Mouse (Mus musculus): Measurements from ENCODE around the gene Strbp. TPM values are rescaled to one million over a fixed set of nuclear protein-coding genes. Genes with fewer than 3 reads are reported as not detected.

Strbp gene
- polyA plus RNA-seq, 1 experiment from 2014 or later: 94.9 TPM

DNA sequence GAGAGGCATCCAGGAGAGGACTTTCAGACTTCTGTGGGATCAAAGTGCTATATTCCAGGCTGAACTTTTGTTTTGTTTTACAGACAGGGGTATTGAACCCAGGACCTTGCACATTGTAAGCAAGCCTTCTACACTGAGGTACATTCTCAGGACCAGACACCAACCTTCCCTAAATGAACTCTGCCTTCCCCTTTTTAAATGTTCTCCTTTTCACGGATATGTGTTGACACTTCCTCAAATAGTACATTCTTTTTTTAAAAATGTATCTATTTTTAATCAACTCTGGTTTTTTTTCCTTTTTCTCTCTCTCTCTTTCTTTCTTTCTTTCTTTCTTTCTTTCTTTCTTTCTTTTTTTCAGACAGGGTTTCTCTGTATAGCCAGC lies 32.1 kb upstream of the Strbp start:
- Histone ChIP-seq H3K27me3 (replicated peaks; ENCODE audit: control insufficient read depth, insufficient read depth, low read length) (no peaks in the 10 kb centered on the region), H3K4me3 (ENCODE audit: low read length) (no peak overlapping the region), H3K36me3 (ENCODE audit: control insufficient read depth, insufficient read depth, low read length) (no peaks in the 10 kb centered on the region), H3K4me2 (ENCODE audit: low read length) (peak overlapping the region; percentile 38), H3K4me1 (ENCODE audit: control insufficient read depth, insufficient read depth, low read depth, low read length) (peaks cover 7% of the 10 kb centered on the region), H3K9me3 (ENCODE audit: control insufficient read depth, low read length) (no peaks in the 10 kb centered on the region), H3K9ac (ENCODE audit: low read depth, low read length) (no peak overlapping the region), H3K27ac (ENCODE audit: low read depth, low read length) (no peak overlapping the region)
- ATAC-seq: no peak
- WGBS: 71% methylated on average over 1 of the region's 1 CpGs

DNA sequence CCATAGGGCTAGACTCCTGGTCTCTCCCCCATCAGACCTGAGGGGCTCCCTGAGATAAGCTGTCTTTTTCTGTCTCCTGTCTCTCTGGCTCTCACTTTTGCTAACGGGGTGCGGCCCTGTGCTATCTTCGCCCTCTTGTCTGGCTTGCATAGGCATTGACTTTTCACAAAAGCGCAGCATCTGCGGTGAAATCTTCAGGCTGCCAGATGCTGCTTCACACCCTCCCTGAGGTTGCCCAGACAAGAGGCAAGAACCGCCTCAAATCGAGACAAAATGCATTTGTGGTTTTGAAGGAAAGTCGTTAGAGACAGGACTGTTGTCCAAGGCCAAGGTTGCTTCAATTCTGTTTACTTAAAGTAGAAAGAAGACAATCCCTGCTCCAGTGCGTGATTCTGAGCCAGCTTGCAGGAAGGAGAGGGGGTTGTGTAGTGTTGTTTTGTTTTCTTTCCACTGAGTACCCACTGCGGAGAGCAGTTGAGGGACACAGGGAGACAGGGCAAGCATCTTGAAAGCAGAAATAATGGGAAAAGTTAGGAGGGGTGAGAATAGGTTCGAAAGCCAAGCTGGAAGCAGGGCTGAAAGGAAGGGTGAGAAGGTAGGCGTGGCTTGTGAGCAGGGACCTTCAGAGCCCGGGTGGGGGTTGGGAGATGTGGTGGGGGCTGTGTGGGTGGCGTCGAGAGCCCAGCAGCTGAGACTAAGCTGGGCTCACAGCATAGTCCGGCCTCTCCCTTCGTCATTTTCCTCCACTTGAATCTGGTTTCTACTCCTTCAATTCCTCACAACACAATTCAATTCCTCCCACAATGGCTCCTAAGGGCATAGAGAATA lies 31.5 kb upstream of the Strbp start:
- H3K4me2 ChIP-seq (ENCODE audit: low read length): peak overlapping the region; percentile 38
- peaks cover 7% of the 10 kb centered on the region for H3K4me1 ChIP-seq (ENCODE audit: control insufficient read depth, insufficient read depth, low read depth, low read length)
- no peaks in the 10 kb centered on the region for H3K27me3 ChIP-seq (replicated peaks; ENCODE audit: control insufficient read depth, insufficient read depth, low read length)
- no peak overlapping the region for H3K27ac ChIP-seq (ENCODE audit: low read depth, low read length)
- ATAC-seq: no peak; the same call in 1 of the 2 replicates
- no peaks in the 10 kb centered on the region for H3K9me3 ChIP-seq (ENCODE audit: control insufficient read depth, low read length)
- WGBS: 10% methylated on average over 17 of the region's 17 CpGs
- 0 out of 2 replicates have a peak overlapping the region, but pooled peaks have one; percentile 8 for H3K9ac ChIP-seq (ENCODE audit: low read depth, low read length)
- no peaks in the 10 kb centered on the region for H3K36me3 ChIP-seq (ENCODE audit: control insufficient read depth, insufficient read depth, low read length)
- peak overlapping the region; percentile 13; the same call in 1 of the 2 replicates for H3K4me3 ChIP-seq (ENCODE audit: low read length)

DNA sequence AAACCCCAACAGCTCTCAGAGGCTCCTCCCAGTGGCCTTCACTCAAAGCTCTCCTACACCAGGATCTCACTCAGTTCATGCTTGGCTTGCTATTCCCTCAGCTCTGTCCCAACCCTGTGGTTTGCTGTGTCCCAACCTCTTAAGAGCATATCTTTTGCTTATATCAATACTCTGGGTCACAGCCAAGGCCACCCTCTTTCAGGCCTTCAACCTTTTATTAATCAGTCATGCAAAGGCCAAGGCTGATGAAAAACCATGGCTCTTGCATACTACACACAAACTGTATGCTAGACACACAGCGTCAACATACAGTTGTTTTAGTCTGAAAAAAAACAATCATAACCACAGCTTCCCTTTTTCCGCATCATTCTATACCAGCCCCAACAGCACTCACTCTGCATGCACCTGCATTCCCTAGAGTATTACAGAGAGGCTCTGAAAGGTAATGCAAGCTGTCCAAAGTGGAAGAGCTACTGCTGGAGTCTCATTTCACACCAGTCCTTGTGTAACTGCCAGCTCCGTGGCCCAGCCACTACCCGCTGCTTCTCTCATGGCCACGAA lies 27.7 kb upstream of the Strbp start:
- peaks cover 7% of the 10 kb centered on the region for H3K4me1 ChIP-seq (ENCODE audit: control insufficient read depth, insufficient read depth, low read depth, low read length)
- 85% methylated on average over 5 of the region's 5 CpGs for WGBS
- H3K9ac ChIP-seq (ENCODE audit: low read depth, low read length): no peak overlapping the region
- H3K27me3 ChIP-seq (replicated peaks; ENCODE audit: control insufficient read depth, insufficient read depth, low read length): no peaks in the 10 kb centered on the region
- ATAC-seq: no peak
- H3K27ac ChIP-seq (ENCODE audit: low read depth, low read length): no peak overlapping the region
- H3K4me2 ChIP-seq (ENCODE audit: low read length): no peak overlapping the region
- H3K4me3 ChIP-seq (ENCODE audit: low read length): no peak overlapping the region
- no peaks in the 10 kb centered on the region for H3K9me3 ChIP-seq (ENCODE audit: control insufficient read depth, low read length)
- no peaks in the 10 kb centered on the region for H3K36me3 ChIP-seq (ENCODE audit: control insufficient read depth, insufficient read depth, low read length)

DNA sequence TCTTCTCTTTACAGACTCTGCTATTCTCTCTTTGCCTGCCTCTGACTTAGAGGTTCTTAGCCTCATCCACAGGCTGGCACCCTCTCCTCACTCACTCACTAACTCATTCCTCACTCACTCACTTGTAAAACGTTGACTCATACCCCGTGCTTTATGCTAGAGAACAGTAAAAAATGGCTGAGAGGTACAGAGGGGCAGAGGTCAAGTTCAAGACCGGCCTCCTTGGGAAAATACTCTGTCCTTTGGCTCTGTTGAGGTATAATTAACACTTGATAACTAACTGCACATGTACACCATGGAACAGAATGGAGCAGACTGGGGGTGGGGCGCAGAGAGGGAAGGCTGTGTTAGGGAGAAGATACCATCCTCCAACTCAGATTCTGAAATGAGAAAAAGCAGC lies 20.6 kb upstream of the Strbp start:
- no peak overlapping the region for H3K4me2 ChIP-seq (ENCODE audit: low read length)
- H3K4me1 ChIP-seq (ENCODE audit: control insufficient read depth, insufficient read depth, low read depth, low read length): no peaks in the 10 kb centered on the region
- WGBS: 76% methylated on average over 4 of the region's 4 CpGs
- no peaks in the 10 kb centered on the region for H3K36me3 ChIP-seq (ENCODE audit: control insufficient read depth, insufficient read depth, low read length)
- H3K27ac ChIP-seq (ENCODE audit: low read depth, low read length): no peak overlapping the region
- no peak overlapping the region for H3K9ac ChIP-seq (ENCODE audit: low read depth, low read length)
- H3K4me3 ChIP-seq (ENCODE audit: low read length): no peak overlapping the region
- ATAC-seq: no peak
- H3K27me3 ChIP-seq (replicated peaks; ENCODE audit: control insufficient read depth, insufficient read depth, low read length): no peaks in the 10 kb centered on the region
- no peaks in the 10 kb centered on the region for H3K9me3 ChIP-seq (ENCODE audit: control insufficient read depth, low read length)

DNA sequence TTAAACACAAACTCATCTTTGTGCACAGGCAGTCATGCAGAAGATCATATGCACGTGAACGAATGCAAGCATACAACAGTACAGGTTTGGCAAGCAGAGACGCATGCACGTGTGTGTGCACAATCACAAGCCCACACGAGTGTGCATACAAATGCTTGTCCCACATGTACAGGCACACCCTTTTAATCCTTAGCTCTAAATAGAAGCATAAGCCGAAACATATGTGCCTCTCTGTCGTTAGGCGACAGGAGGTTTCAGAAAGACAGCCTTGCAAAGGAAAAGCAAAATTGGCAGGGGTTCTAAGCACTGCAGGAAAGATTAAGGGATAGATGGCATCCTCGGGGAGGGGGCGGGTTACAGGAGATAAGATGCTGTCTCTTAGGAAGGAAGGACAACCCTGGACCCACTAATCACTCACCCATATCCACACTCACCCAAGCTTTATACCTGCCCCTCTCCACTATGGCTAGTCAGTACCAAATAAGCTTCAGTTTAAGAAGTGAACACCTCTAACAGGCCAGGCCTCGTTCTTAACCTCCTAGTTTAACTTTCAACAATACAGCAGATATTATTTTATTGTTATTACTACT lies 19.9 kb upstream of the Strbp start:
- Histone ChIP-seq H3K36me3 (ENCODE audit: control insufficient read depth, insufficient read depth, low read length) (no peaks in the 10 kb centered on the region), H3K4me1 (ENCODE audit: control insufficient read depth, insufficient read depth, low read depth, low read length) (no peaks in the 10 kb centered on the region), H3K27ac (ENCODE audit: low read depth, low read length) (no peak overlapping the region), H3K9me3 (ENCODE audit: control insufficient read depth, low read length) (no peaks in the 10 kb centered on the region), H3K4me2 (ENCODE audit: low read length) (no peak overlapping the region), H3K9ac (ENCODE audit: low read depth, low read length) (no peak overlapping the region), H3K4me3 (ENCODE audit: low read length) (no peak overlapping the region), H3K27me3 (replicated peaks; ENCODE audit: control insufficient read depth, insufficient read depth, low read length) (no peaks in the 10 kb centered on the region)
- WGBS: 57% methylated on average over 11 of the region's 11 CpGs
- 0 out of 2 replicates have a peak, but pooled peaks have one; percentile 42 for ATAC-seq

DNA sequence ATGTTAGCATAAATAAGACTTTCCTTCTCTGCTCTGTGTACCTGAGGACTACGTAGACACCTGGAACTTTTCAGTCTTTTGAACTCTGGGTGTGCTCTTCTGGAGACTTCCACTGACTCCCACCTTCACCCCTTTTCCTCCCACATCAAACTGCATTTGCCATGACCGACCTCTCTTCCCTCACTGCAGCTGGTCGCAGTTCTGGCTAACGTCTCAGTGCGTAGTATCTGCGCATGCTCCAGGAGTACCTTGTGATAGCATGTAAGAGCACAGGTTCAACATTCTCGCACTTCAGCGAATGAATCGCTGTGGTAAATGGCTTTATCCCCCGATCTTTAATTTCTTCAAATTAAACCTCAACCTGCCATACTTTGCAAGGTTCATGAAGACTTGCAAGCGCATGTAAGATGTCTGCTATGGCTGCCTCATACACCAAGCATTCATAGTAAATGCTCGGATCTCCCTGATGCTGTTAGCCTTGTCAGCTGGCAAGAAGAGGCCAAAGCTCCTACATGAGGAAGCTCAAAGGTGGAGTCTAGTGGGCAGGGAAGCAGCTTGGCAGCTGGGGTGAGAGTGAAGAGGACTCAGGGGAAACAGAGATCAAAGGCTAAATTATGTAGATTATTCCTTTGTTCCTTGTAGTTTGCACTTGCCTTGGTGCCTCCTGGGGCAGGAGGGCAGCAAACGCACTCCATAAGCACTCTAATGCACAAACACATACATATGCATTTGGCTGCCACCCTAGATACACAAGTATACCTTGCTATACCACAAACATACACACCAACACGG lies 19.2 kb upstream of the Strbp start:
- ATAC-seq: 0 out of 2 replicates have a peak, but pooled peaks have one; percentile 30
- Histone ChIP-seq H3K27ac (ENCODE audit: low read depth, low read length) (no peak overlapping the region), H3K4me2 (ENCODE audit: low read length) (no peak overlapping the region), H3K9ac (ENCODE audit: low read depth, low read length) (no peak overlapping the region), H3K9me3 (ENCODE audit: control insufficient read depth, low read length) (no peaks in the 10 kb centered on the region), H3K36me3 (ENCODE audit: control insufficient read depth, insufficient read depth, low read length) (no peaks in the 10 kb centered on the region), H3K4me3 (ENCODE audit: low read length) (no peak overlapping the region), H3K4me1 (ENCODE audit: control insufficient read depth, insufficient read depth, low read depth, low read length) (no peaks in the 10 kb centered on the region), H3K27me3 (replicated peaks; ENCODE audit: control insufficient read depth, insufficient read depth, low read length) (no peaks in the 10 kb centered on the region)
- WGBS: 79% methylated on average over 14 of the region's 14 CpGs

DNA sequence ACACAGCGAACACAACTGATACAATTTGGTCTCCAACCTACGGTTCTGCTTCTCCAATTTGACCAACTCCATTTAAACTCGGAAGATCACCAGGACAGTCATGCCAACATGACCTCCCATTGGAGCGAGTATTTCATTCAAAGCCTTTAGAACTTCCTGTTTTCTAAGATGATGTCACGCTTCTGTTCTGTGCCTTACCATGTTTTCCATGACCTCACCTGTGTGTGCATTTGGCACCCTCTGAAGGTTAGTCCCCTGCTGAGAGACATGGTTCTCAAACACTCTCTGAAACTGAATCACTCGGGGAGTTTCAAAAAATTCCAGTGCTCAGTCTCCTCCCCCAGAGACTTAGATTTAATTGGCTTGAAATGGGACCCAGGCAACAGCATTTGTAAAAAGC lies 12.6 kb upstream of the Strbp start:
- H3K4me1 ChIP-seq (ENCODE audit: control insufficient read depth, insufficient read depth, low read depth, low read length): no peaks in the 10 kb centered on the region
- H3K4me2 ChIP-seq (ENCODE audit: low read length): no peak overlapping the region
- H3K4me3 ChIP-seq (ENCODE audit: low read length): no peak overlapping the region
- no peaks in the 10 kb centered on the region for H3K36me3 ChIP-seq (ENCODE audit: control insufficient read depth, insufficient read depth, low read length)
- H3K27ac ChIP-seq (ENCODE audit: low read depth, low read length): no peak overlapping the region
- no peaks in the 10 kb centered on the region for H3K27me3 ChIP-seq (replicated peaks; ENCODE audit: control insufficient read depth, insufficient read depth, low read length)
- no peak overlapping the region for H3K9ac ChIP-seq (ENCODE audit: low read depth, low read length)
- WGBS: 79% methylated on average over 6 of the region's 6 CpGs
- no peaks in the 10 kb centered on the region for H3K9me3 ChIP-seq (ENCODE audit: control insufficient read depth, low read length)
- ATAC-seq: no peak

DNA sequence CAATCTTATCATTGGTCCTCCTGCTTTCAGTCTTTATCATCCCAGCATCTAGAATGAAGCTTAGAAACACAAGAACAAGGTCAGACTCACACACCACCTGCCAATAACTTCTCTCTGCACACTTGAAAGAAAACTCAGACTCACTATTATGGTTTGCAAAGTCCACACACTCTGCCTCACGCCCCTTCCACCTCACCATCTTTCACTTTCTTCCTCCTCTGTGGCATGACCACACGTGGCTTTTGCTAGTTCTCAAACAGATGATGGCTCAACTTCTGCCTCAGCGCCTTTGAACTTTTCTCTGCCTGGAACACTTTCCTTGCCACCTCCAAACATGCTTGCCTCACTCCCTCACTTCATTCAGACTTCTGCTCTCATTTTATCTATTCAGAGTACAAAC lies 11.7 kb upstream of the Strbp start:
- H3K27ac ChIP-seq (ENCODE audit: low read depth, low read length): no peak overlapping the region
- no peaks in the 10 kb centered on the region for H3K9me3 ChIP-seq (ENCODE audit: control insufficient read depth, low read length)
- no peak overlapping the region for H3K4me2 ChIP-seq (ENCODE audit: low read length)
- H3K4me3 ChIP-seq (ENCODE audit: low read length): no peak overlapping the region
- no peaks in the 10 kb centered on the region for H3K27me3 ChIP-seq (replicated peaks; ENCODE audit: control insufficient read depth, insufficient read depth, low read length)
- no peaks in the 10 kb centered on the region for H3K36me3 ChIP-seq (ENCODE audit: control insufficient read depth, insufficient read depth, low read length)
- WGBS: 67% methylated on average over 3 of the region's 3 CpGs
- no peak for ATAC-seq
- no peaks in the 10 kb centered on the region for H3K4me1 ChIP-seq (ENCODE audit: control insufficient read depth, insufficient read depth, low read depth, low read length)
- H3K9ac ChIP-seq (ENCODE audit: low read depth, low read length): no peak overlapping the region

DNA sequence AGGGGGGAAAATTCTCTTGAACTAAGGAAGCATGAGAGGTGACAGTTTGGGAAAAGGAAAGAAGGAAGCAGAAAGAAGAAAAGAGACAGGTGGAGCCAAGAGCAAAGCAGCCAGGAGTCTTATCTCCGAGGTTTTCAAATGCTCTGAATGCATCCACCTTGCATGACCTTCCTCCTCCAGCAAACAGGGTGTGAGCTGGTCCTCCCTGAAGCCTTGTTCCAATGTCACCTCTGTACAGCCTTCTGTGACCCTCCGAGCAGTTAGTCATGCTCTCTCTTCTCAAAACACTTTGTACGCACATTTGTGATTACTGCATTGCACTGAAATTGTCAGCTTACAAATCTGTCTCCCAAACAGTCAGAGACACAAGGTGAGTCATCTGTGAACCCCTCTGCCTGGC lies 9.4 kb upstream of the Strbp start:
- H3K4me3 ChIP-seq (ENCODE audit: low read length): no peak overlapping the region
- no peaks in the 10 kb centered on the region for H3K9me3 ChIP-seq (ENCODE audit: control insufficient read depth, low read length)
- H3K9ac ChIP-seq (ENCODE audit: low read depth, low read length): no peak overlapping the region
- H3K4me2 ChIP-seq (ENCODE audit: low read length): no peak overlapping the region
- no peaks in the 10 kb centered on the region for H3K36me3 ChIP-seq (ENCODE audit: control insufficient read depth, insufficient read depth, low read length)
- ATAC-seq: no peak
- H3K27me3 ChIP-seq (replicated peaks; ENCODE audit: control insufficient read depth, insufficient read depth, low read length): no peaks in the 10 kb centered on the region
- H3K27ac ChIP-seq (ENCODE audit: low read depth, low read length): no peak overlapping the region
- 87% methylated on average over 3 of the region's 3 CpGs for WGBS
- no peaks in the 10 kb centered on the region for H3K4me1 ChIP-seq (ENCODE audit: control insufficient read depth, insufficient read depth, low read depth, low read length)
